Mouse (Mus musculus) retina, postnatal 1 day (tissue): ENCODE measurements around the gene Hcn1.

ENCODE experiments used
- DNase-seq: peaks from one replicate; pipeline ENCODE4 v3.0.0-alpha.2; 2012

Gene Hcn1

GRCm38 (mm10) chr13:117602181-117602580 lies at the start of gene Hcn1:
Hcn1 (plus strand) TSS chr13:117602320.
- peak; percentile 90 for DNase-seq

- peak; percentile 22 for DNase-seq
These were observed 34.9 kb upstream of the Hcn1 start for GRCm38 (mm10) chr13:117567251-117567650.

DNA sequence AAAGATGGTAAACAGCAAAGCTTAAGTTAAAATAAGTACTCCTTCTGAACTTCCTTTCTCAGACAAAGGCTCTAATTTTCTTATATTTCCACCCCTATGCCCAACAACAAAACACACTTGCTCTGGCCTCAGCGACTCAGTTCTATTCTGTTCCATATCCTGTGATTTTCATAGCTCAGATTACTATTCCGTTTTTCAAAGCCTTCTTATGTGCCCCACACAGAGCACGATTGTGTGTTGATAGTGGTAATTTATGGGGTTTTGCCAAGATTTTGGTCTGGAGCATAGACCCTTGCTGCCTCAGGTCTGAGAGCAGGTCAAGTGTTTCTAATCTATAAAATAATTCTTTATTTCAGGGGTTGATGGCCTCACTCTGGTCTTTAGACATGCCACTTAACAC lies 30.4 kb upstream of the Hcn1 start:
- DNase-seq = no peak

GRCm38 (mm10) chr13:117594494-117595182 lies 7.5 kb upstream of the Hcn1 start:
- no peak for DNase-seq

DNA sequence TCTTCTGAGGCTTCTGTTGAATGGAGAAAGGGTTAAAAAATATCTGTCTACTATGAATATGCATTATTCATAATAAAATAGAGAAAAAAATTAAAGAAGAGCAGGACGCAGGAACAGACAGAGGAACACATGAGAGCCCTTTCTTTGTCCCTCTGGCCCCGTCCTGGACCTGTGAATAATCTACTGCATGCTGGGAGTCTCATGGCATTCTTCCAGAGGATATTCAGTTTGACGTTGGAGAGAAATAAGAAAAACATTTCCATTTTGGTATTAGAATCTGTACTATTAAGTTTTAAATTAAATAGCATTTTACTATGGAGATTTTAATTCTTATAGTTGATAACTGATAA lies 7.0 kb upstream of the Hcn1 start:
- no peak for DNase-seq

GRCm38 (mm10) chr13:117601331-117601965 lies 672 bp upstream of the Hcn1 start:
- DNase-seq = peak; percentile 48

DNA sequence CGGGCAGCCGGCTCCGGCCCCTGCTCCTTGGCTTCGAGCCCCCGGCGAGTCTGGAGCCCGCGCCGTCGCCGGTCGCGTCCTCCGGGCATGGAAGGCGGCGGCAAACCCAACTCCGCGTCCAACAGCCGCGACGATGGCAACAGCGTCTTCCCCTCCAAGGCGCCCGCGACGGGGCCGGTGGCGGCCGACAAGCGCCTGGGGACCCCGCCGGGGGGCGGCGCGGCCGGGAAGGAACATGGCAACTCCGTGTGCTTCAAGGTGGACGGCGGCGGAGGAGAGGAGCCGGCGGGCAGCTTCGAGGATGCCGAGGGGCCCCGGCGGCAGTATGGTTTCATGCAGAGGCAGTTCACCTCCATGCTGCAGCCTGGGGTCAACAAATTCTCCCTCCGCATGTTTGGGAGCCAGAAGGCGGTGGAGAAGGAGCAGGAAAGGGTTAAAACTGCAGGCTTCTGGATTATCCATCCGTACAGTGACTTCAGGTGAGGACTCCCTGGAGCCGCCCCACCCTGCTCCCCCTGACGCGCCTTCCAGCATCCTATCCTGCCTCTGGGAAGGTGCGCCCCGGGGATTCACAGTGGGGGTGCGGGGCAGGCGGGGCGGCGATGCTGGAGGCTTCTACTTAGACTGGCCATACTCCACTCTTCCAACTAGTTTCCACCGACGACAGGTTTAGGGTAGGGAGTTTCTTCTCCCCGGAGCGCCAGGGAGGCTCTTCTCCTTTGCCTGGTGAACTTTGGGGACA lies 668 bp downstream of the Hcn1 start:
- DNase-seq = no peak

DNA sequence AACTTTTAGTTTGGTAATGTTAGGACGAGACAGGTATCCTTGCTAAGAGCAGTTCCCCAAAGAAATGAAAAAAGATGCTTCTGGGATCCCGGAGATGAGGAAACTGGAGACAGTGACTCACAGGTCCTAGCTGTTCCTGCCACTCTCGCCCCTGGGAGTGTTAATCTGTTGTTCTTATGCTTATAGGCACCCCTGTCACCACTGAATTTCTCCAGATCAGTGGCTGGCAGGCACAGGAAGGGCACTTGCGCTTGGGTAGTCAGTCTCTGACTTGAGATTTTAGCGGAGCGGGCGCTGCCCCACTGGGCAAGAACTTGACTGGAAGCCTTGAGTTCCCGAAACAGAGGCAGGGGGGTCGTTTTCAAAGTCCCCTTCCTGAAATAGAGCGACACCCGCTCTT lies 1.3 kb downstream of the Hcn1 start:
- DNase-seq = peak; percentile 47

- DNase-seq = peak; percentile 77
These were observed 2.0 kb downstream of the Hcn1 start for GRCm38 (mm10) chr13:117604073-117604472.

DNA sequence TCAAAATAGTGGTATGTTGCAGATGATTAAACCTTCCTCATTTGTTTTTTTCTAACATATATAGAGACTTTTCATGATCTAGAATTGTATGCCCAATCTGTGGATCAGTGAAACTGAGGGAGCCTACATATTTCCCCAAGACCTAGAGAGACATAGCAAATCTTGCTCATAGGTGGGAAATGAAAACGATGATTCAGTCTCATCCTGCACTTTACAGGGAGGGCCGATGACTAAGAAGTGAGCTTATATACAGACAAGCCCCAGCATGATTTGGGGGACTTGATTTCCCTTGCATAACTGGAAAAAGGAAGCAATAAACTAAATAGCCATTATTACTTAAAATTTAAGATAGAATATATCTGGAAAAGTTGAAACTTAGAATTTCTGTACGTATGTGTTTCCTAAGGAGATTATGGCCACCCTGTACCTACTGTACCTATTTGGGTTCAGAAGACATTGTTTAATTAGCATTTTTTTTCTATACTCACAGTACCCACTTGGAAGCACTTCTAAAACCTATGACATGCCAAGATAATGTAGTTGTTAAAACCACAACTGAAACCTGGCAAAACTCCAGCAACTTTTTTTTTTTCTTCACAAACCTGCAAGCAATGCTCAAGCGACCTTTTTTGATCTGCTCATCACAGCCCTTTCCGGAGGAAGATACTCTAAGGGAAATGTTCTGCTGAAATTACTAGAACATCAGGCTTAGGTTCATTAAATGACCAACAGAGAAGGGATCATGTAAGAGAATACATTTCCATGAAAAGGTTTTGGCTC lies 3.0 kb downstream of the Hcn1 start:
- DNase-seq = no peak

- no peak for DNase-seq
These were observed 9.8 kb downstream of the Hcn1 start for GRCm38 (mm10) chr13:117611881-117612280.

DNA sequence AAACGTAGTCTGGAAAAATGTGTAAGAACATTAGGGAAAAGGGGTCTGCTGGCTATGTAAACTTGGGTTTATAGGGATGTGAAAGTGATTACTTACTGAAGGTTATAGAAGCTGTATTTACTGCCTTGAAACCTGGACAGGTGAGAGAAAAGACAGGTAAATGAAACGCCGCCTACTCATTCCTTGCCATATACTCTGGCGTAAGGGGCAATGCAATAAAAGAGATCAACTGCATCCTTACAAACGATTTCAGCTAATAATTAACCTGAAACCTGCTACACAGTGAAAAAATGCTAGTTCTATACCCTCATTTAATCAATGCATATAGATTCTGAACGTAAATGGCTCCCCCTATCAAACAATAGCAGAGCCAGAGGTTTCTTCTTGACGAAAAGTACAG lies 17.4 kb downstream of the Hcn1 start:
- DNase-seq = no peak

DNA sequence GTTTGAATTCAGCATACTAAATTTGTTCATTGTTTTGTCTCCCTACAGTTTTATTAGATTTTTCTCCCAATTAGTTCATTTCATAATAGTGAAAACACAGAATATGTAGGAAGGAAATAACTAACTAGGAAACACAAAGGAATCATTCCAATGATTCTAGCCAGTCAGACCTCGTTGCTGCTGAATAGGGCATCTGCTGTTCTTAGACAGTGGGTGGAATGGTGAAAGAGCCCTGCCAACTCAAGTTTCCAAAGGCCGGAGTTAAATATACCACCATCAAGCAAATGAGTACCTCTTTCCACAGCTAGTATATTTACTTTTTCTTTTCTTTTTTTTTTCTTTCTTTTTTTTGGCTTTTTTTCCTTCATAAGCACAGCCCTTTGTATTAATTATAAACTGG lies 55.4 kb downstream of the Hcn1 start:
- no peak for DNase-seq

DNA sequence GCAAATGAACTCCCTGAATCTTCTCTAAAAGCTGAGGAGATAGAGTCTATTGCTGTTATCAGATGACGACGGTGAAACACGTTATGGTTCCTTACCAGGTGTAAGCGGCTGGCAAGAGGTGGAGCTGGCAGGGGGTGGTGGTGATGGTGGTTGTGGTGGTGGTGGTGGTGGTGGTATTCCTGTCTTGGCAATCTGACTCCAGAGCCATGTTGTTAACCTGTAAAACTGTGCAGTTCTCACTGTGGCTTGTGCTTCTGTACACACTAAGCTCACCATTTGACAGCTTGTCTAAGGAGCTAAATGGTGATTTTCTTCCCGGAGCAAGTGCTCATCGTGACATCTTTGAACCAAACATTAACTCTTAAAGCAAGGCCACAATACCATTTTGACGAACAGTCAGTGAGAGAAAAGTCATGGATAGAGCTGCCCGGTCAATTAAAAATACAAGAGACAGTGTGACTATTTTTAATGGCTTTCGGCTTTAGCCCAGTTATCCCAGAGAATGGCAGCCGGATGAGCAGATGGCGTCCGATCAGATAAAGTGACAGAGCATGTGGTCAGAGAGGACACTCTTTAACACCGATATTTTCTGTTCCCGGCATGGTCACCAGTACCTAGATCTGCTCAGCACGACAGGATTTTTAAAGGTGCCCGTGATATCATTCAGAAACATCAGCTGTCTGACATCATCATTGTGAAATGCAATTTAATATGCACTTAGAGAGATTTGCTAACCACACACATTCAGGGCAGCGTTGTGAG lies 56.5 kb downstream of the Hcn1 start:
- peak; percentile 57 for DNase-seq

DNA sequence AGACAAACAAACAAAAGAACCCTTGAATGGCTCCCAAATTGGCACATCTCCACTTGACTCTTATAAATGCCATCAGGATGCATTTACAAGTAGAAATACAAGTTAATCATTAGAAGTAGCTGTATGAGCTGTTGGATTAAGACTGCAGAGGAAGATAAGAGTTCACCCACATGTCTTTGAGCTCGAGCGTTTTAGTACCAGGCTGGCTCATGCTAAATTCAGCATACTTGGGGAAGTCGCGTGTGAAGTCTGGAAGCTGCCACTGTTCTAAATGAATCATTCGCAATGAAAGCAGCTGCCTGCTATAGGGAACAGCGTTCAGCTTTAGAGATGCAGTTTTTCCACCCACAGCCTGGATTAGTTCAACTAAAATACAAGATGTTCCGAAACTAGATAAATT lies 57.4 kb downstream of the Hcn1 start:
- peak; percentile 18 for DNase-seq

GRCm38 (mm10) chr13:117662661-117663060 lies 60.5 kb downstream of the Hcn1 start:
- DNase-seq = no peak

- no peak for DNase-seq
These were observed 67.2 kb downstream of the Hcn1 start for GRCm38 (mm10) chr13:117669303-117669702.

DNA sequence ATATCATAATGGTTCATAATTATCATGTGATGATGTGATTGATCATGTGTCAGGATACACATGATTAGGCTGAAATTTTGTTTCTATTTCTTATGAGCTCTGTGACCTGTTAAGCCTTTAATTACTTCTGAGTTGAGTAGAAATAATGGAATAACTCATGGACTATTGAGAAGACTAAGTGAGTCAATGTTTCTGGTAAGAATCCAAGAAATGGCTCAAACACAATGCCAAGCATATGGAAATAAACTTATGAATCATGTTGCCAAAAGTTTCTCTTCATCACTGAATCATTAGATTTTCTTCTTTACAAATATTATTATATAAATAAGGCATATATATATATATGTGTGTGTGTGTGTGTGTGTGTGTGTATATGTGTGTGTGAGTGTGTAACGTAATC lies 69.7 kb downstream of the Hcn1 start:
- no peak for DNase-seq

GRCm38 (mm10) chr13:117676418-117676817 lies 74.3 kb downstream of the Hcn1 start:
- DNase-seq = no peak

DNA sequence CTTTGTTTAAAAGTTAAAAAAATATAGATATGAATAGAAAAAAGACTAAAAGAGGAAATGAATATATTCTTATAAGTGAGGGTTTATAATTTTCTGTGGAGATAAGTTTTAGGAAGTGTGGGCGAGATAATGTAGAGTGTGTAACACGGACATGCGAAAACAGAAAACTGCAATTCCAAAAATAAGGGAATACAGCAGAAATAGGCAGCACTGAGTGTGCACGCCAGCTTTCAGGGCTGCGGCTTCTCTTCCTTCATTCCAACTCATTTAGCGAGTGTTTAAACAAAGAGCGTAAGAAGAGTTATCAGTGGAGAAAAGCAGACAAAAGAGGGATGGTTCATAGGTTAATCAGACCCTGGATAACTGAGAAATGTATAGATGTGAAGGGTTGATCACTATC lies 85.5 kb downstream of the Hcn1 start:
- no peak for DNase-seq

DNA sequence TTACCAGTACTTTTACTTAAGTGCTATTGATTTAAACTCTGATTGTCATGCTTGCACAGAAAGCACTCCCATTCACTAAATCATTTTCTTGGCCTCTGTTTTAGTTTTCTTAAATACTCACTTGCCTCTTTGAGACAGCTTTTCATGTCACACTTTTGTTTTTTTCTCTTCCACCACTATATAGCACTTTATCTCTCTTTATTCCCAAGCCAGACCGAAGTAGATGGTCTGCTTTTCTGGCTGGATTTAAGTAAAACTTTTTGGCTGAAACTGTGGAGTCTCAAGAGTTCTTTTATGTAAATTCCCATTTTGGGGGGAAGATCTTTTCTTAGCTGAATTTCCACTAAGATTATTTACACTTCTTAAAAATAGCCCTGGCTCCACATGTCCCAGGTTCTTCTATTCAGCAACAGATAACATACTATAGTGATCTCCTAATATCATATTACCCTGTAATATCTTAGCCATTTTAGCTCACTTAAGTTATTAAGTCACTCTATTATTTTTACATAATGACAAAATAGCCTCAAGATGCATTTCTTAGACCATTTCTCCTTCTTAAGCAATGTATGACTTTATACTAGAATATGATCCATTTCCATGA lies 92.7 kb downstream of the Hcn1 start:
- no peak for DNase-seq

DNA sequence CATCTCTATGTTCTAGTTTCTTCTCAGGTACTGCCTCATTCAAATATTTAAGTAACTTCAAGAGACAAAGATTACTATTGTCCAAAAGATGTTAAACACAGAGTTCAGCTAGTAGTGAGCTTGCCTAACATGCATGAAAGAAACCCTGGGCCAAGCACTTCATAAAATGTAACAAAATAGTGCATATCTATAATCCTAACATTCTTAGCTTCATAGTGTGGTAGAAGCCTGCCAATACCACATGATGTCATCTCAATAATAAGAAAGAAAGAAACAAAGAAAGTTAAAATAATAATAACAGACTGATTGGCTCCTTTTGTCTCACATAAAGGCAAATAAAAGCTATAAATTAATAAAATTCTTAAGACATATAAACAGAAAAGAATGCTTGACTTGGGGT lies 103.5 kb downstream of the Hcn1 start:
- no peak for DNase-seq
